Mouse (Mus musculus) embryonic stem cell, embryonic (primary cell): ENCODE results near the gene Ttf2.

Source experiments
- CTCF ChIA-PET, 4 experiments: fragments of 300-600 bp in 2 of 4; fragments of 350-600 bp in 2 of 4; sonication (Branson Sonifier 250); formaldehyde crosslinking; loops; one replicate each; lab custom pipeline; 2022; ENCODE audit warnings: inconsistent platforms in 2 of 4; lab: Charles Lee
- POLR2A ChIA-PET, 4 experiments: fragments of 300-600 bp in 2 of 4; fragments of 350-600 bp in 2 of 4; sonication (Branson Sonifier 250); formaldehyde crosslinking; loops; one replicate each; lab custom pipeline; 2022; ENCODE audit warnings: antibody characterized with exemption in 4 of 4, inconsistent platforms in 1 of 4; lab: Charles Lee

Gene Ttf2

DNA sequence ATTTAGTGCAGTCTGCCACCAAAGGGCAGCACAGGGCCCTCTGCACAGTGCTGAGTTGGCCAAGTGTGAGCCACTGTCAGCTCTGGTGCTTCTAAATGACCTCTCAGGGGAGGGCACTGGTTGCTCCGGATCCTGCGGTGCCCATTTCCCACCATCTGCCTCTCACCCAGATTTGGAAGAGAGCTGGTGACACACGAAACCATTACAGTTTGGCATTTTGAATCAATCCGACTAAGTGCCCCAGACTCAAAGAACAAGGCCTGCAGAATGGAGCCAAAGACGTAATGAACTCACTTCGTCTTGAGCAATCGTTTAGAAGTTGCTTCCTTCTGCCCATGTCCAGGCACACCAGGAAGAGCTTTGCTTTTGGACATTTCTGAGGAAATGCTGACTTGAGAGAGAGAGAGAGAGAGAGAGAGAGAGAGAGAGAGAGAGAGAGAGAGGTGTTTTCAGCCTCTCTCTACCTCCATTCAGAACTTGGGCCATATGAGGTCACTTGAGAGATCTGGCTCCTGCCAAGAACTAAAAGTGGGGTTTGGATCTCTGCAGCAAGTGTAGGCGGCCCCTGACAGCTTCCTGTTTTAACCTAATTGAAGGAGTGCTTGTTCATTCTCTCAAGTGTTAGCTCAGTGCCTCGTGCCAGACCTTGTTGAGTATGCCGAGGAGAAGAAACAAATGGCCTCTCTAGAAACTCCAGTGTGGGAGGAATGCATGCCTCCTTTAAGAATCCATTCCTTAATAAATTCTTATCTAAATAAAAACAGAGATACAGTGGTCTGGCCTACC, 28.5 kb upstream of the Ttf2 start:
- CTCF ChIA-PET: interaction anchor here in 3 of 4 experiments (0.6 to 2.3 kb wide), 7 partner anchors 25 to 358 kb away, joined by 3 to 16 read pairs (median 3); no protein-coding TSS in a partner anchor
- POLR2A ChIA-PET: interaction anchor here in 1 of 4 experiments (1.1 to 1.7 kb wide), 3 partner anchors 8 to 21 kb away, joined by 3 to 7 read pairs (median 5); no protein-coding TSS in a partner anchor

DNA sequence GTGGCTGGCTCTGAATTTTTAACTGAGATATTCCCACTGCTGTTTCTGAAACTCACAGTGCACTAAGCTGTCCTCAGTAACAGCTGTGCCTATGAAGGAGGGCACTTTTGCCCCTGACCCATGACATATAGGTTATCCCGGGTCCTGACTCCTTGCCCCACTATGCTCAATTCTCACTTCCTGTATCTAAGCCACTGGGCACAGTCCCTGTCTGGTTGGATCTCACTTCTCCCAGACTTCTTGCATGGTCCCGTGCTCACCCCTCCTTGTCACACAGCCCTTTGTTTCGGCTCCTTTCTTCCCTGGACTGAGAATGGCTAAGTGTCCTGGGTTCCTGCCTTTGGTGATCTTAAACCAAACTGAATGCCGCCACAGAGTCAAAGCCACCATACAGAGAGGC, 24.8 kb upstream of the Ttf2 start:
- POLR2A ChIA-PET: interaction anchor here in 1 of 4 experiments (0.8 kb wide), 1 partner anchor 207 kb away, joined by 3 read pairs; no protein-coding TSS in a partner anchor
- CTCF ChIA-PET: interaction anchor here in 1 of 4 experiments (0.6 kb wide), 1 partner anchor 1998 kb away, joined by 4 read pairs; no protein-coding TSS in a partner anchor

DNA sequence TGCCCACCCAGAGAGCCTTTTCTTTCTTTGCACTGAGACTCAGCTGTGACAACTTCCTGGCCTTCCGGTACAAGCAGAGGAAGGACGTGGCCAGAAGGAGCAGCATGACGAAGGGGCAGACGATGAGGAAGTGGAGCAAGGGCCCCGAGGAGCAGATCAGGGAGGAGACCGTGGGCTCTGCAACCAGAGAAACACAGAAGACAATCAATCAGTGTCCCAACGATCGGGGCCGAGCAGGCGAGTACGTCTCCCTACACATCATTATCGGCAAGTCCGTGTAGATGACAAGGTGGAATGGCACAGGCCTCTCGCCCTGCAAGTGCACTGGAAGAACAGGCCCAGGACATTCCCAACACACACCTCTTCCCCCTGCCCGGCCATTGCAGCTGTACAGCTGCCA, 24.3 kb upstream of the Ttf2 start:
- ChIA-PET CTCF (interaction anchor here in 1 of 4 experiments (0.6 kb wide), 1 partner anchor 1998 kb away, joined by 4 read pairs; no protein-coding TSS in a partner anchor), POLR2A (no interaction called here)

DNA sequence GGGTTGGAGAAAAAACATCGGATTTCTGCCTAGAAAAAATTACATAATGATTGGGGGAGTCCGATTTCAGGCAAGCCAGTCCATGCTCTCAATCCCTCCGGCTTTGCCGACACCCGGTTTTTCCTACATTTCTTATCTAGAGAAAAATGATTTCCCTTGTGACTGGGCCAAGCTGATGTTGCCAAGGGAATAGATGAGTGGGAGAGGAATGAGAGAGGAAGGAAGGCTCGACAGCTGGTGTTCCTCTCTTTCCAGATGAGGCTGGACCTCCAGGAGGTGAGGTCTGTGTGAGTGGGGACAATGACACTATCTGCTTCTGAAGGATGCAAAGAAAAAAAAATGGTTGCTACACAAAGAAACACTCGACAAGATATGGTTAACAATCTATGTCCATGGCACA, 23.7 kb upstream of the Ttf2 start:
- ChIA-PET POLR2A (no interaction called here), CTCF (no interaction called here)

DNA sequence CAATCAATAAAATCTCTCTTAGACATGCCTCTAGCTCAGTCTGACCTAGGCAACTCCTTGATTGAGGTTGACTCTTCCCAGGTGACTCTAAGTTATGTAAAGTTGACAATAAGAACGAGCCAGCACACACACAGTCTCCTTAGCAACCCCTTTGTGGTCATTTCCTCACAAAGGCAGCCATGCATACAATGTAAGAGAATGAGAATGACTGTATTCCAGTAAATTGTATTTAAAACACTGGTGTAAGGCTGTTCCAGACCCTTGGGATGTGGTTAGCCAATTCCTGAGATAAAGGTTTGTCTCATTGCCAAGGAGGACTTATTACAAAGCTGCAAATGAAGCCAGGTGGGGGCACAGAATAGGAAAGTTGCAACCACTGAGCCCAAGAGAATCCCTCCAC, 20.8 kb upstream of the Ttf2 start:
- ChIA-PET CTCF (interaction anchor here in 2 of 4 experiments (0.6 to 1.6 kb wide), 3 partner anchors 9 to 314 kb away, joined by 3 to 7 read pairs (median 6); no protein-coding TSS in a partner anchor), POLR2A (interaction anchor here (0.6 to 1.8 kb wide), 8 partner anchors 9 to 489 kb away, joined by 3 to 7 read pairs (median 4); partner anchors contain the start of gene Ttf2 (in 1 of the 4))

DNA sequence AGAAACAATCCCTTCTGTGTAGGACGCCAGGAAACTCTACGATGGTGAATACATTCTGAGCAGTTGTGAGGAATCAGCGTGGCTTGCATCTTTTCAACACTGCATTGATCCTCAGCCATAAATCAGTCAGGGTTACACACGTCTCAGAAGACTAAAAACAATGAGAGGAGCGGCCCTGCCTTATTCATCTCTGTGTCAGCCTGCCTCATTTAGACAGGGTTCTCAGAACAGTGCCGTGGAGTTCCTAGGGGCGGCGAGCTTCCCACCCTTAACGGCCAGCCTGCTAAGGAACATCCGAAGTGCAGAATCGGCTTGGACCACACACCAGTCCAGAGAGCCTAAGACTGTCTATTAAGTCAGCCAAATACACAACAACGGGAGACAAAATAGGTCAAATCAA, 20.0 kb upstream of the Ttf2 start:
- POLR2A ChIA-PET: interaction anchor here in 3 of 4 experiments (0.6 to 1.8 kb wide), 11 partner anchors 9 to 84 kb away, joined by 3 to 7 read pairs (median 4); partner anchors contain the start of genes Trim45 (in 1 of the 3) and Ttf2 (in 1 of the 3)

DNA sequence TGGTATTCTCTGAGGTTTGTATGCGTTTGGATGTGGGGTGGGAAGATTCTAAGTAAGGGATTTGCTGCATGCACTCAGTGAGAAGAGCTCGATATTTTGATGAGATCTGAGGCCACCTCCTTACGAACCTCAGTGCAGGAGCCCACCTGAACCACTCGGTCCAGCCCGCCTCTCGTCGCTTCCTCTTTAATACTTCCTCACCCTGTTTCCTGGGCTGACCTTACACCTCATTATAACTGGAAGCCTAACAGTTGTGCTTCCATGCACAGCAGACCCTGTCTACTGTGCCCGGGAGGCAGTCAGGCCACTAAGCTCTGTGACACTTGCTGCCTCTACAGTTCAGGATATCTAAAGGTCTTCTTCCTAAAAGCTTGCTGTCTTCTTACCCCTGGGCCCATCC, 9.8 kb upstream of the Ttf2 start:
- CTCF ChIA-PET: interaction anchor here in 2 of 4 experiments (0.6 to 1.9 kb wide), 4 partner anchors 14 to 528 kb away, joined by 3 to 4 read pairs (median 3); no protein-coding TSS in a partner anchor
- POLR2A ChIA-PET: interaction anchor here in 2 of 4 experiments (0.8 to 1.2 kb wide), 2 partner anchors 26 to 316 kb away, joined by 3 to 4 read pairs; no protein-coding TSS in a partner anchor

More for the DNA sequence above, 20.0 kb upstream of the Ttf2 start:
- CTCF ChIA-PET: interaction anchor here in 3 of 4 experiments (0.8 to 2.2 kb wide), 5 partner anchors 10 to 314 kb away, joined by 3 to 10 read pairs (median 4); no protein-coding TSS in a partner anchor

DNA sequence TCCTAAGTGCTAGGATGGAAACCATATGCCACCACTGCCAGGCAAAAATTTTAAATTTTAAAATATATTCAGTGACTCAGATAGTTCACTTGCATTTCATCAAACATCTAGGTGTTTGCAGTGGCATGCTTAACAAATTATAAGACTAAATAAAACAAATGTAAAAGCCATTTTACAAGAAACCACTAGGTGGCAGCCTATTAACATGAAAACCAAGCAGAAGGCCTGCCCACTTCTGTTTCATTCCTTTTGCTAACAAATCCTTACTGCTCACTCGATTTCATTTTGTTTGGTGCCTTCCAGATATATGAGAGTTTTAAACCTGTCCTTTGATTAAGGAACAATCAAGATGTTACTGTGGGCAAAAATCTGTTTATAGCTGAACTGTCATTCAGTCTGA, 4.4 kb upstream of the Ttf2 start:
- ChIA-PET POLR2A (interaction anchor here in 3 of 4 experiments (0.6 to 2.0 kb wide), 3 partner anchors 9 to 321 kb away, joined by 3 to 7 read pairs (median 7); no protein-coding TSS in a partner anchor), CTCF (interaction anchor here (0.6 to 6.3 kb wide), 12 partner anchors 9 to 1405 kb away, joined by 3 to 53 read pairs (median 4); no protein-coding TSS in a partner anchor)

DNA sequence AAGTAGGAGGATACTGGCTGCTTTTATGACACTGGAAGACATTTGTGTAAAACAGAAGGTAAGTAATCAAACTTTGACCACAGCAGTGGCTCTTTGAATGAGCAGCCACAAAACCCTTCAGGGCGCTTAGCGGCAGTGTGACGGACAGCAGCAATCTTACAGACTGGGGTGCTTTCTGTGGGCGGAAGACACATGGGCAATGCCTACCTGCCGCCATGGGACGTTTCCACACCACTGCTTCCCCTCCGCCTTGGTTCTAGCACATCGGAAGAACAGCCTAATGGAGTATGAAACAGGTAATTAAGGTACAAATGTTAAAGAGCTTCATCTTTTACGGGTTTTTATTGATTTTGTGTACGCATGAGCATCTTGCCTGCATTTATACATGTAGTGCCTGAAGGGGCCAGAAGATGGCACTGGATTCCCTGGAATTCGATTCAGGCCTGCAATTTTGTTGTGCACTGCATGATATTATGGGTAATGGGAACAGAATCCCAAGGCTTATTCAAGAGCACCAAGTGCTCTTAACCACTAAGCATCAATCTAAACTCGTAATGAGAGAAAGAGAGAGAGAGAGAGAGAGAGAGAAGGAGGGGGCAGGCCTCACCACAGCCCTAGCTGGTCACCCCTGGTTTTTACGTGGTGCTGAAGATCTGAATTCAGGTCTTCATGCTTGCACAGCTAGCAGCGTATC, 5.5 kb downstream of the Ttf2 start:
- ChIA-PET CTCF (interaction anchor here in 3 of 4 experiments (0.6 to 2.5 kb wide), 12 partner anchors 8 to 331 kb away, joined by 3 to 11 read pairs (median 4); partner anchors contain the start of gene Trim45 (in 1 of the 3)), POLR2A (interaction anchor here in 3 of 4 experiments (0.5 to 2.3 kb wide), 6 partner anchors 8 to 349 kb away, joined by 3 to 8 read pairs (median 3); no protein-coding TSS in a partner anchor)

DNA sequence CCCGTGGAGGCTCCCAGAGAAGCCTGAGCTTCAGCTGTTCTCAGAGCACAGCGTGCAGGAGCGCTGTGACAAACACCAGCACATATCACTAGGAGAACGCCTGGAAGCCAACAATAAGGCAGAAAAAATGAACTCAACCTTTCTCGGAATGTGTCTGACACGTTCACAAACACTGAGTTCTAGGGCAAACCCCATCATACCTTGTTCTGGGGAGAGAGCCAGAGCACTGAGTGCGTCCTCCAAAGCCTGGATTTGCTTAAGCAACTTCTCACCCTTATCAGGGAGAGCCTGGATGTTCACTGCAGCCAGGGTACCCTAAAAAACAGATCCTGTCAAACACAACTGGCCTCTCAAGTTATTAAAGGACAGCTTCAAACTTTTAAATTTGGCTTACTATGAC, 8.0 kb downstream of the Ttf2 start:
- POLR2A ChIA-PET: interaction anchor here in 2 of 4 experiments (0.5 to 2.0 kb wide), 3 partner anchors 8 to 109 kb away, joined by 3 to 6 read pairs (median 4); partner anchors contain the start of gene Ttf2 (in 1 of the 2)
- CTCF ChIA-PET: interaction anchor here in 1 of 4 experiments (1.4 to 1.6 kb wide), 2 partner anchors 29 to 37 kb away, joined by 3 to 4 read pairs; no protein-coding TSS in a partner anchor

DNA sequence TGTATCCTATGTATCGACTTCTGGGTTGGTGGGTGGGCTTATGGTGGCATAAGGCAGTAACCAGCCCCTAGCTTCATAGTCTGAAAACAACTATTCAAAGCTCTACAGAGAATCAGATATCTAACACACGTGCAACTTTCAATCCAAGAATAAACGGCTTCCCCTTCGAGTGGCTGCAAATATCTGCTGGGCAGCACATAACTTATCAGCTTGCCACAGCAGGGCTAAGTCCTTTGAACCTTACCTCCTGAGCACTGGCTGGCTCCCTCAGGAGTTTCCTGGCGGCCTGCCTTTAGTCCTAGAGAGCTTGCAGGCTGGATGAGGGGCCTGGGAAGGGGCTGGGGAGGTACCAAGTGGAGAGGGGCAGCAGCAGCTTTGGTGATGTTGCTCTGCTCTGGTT, 8.5 kb downstream of the Ttf2 start:
- ChIA-PET CTCF (interaction anchor here in 1 of 4 experiments (1.4 to 1.6 kb wide), 2 partner anchors 29 to 38 kb away, joined by 3 to 4 read pairs; no protein-coding TSS in a partner anchor), POLR2A (interaction anchor here in 2 of 4 experiments (0.5 to 2.0 kb wide), 2 partner anchors 8 to 110 kb away, joined by 4 to 6 read pairs; partner anchors contain the start of gene Ttf2 (in 1 of the 2))

DNA sequence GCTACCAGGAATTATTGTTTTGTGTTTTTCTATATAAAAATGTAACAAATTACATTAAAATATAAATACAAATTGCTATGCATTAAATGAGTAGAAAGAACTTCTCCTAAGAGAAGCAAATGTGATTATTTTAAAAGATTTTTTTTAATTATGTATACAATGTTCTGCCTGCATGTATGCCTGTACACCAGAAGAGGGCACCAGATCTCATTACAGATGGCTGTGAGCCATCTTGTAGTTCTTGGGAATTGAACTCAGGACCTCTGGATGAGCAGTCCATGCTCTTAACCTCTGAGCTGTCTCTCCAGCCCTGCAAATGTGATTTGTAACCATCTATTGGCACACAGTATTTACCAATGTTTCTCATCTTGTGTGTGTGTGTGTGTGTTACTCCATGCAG, 14.8 kb downstream of the Ttf2 start:
- POLR2A ChIA-PET: interaction anchor here in 3 of 4 experiments (0.6 to 0.9 kb wide), 3 partner anchors 15 to 346 kb away, joined by 3 read pairs; partner anchors contain the start of gene Ttf2 (in 1 of the 3)
- CTCF ChIA-PET: interaction anchor here in 2 of 4 experiments (0.7 to 0.9 kb wide), 4 partner anchors 18 to 418 kb away, joined by 3 to 4 read pairs (median 3); no protein-coding TSS in a partner anchor

DNA sequence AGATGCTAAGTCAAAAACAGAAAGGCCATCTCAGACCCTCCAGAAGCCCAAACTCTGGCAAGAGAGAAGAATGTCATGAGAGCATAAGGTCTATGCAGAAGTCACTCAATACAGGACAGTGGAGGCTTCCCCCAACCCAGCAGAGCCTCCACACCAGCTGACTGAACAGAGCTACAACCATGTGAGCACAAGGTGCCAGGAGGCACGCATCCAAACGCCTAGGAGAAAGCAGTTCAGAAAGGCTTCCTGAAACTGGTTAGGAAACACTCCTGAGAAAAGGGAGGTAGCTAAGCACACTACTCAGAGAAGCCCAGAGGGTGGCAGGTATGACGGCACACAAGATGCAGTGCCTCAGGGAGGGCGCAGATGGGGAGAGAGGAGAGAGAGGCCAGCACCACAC, 17.9 kb downstream of the Ttf2 start:
- POLR2A ChIA-PET: interaction anchor here in 2 of 4 experiments (1.0 to 1.6 kb wide), 2 partner anchors 19 to 330 kb away, joined by 3 to 6 read pairs; no protein-coding TSS in a partner anchor
- CTCF ChIA-PET: interaction anchor here in 1 of 4 experiments (1.2 kb wide), 1 partner anchor 20 kb away, joined by 4 read pairs; no protein-coding TSS in a partner anchor

DNA sequence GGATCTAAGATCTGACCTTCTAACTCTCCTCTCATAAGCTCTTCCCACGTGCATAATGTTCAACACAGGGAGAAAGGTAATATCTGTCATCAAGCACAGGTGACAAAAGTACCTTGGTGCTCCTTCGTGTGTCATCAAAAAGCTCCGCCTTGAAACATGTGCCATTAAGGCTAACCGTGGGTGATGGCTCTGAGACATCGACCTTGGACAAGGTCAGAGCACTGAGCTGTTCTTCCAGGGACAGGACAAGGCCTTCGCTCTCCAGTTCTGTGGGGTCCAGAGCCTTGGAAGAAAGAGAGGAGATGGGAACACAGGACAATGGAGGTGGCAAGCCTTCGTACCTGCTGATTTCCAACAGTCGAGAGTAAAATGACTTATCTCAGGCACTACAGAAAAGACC, 22.2 kb downstream of the Ttf2 start:
- POLR2A ChIA-PET: interaction anchor here in 3 of 4 experiments (0.6 to 1.5 kb wide), 9 partner anchors 11 to 61 kb away, joined by 3 to 5 read pairs (median 3); partner anchors contain the start of genes Trim45 (in 1 of the 3) and Ttf2 (in 1 of the 3)

DNA sequence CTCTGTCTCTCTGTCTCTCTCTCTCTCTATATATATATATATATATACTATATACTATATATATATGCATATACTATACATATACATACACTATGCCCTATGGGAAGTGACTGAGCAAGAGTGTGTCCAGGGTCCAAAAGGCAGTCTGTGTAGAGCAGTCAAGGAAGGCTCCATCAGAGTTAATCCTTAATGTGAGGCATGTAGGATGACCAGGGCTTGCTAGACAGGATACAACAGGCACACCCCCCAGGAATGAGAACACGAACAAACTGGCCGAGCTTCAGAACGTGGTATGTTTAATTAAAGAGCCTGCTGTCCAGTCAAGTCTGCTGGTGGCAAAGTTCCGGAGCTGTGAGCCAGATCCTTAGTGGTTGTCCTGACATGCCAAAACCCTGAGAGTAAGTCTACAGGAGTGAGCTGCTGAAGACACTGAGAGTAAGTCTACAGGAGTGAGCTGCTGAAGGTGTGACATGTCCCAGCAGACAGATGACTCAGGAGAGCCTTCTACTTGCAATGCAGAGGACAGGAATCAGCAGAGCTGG, 28.9 kb downstream of the Ttf2 start:
- POLR2A ChIA-PET: interaction anchor here in 3 of 4 experiments (0.6 to 4.5 kb wide), 10 partner anchors 8 to 654 kb away, joined by 3 to 24 read pairs (median 3); partner anchors contain the start of gene Trim45 (in 1 of the 3)
- CTCF ChIA-PET: interaction anchor here in 3 of 4 experiments (0.7 to 3.1 kb wide), 3 partner anchors 8 to 24 kb away, joined by 3 to 14 read pairs (median 11); no protein-coding TSS in a partner anchor

More for the DNA sequence above, 22.2 kb downstream of the Ttf2 start:
- CTCF ChIA-PET: interaction anchor here in 2 of 4 experiments (1.0 to 1.1 kb wide), 2 partner anchors 15 to 30 kb away, joined by 3 to 4 read pairs; no protein-coding TSS in a partner anchor

DNA sequence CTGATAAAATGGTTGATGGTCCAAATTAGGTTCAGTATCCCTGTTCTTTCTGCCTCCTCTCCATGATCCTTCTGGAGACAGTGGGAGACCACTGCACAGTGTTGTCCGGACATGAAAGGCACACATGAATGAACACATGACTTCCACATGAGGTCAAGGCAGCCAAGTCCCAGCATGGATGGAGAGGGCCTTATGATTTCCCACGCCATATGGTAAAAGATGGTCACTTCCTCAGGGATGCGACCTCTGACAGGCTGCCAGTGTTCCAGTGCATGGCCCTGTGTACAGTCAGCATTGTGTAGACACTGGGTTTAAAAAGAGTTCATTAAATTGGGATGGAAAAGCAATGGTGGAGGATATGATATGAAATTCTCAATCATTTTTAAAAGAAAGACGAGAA, 31.3 kb downstream of the Ttf2 start:
- ChIA-PET POLR2A (interaction anchor here in 2 of 4 experiments (0.6 to 1.1 kb wide), 2 partner anchors 11 to 353 kb away, joined by 3 to 8 read pairs; no protein-coding TSS in a partner anchor), CTCF (no interaction called here)
